Mouse (Mus musculus) kidney, embryonic 15.5 days (tissue): Measurements from ENCODE around the gene Btbd35f19. TPM values are rescaled to one million over a fixed set of nuclear protein-coding genes. Genes with fewer than 3 reads are reported as not detected.
"Not testable (repeated sequence)": the region's sequence is repeated elsewhere in the genome, so short reads cannot be mapped to it uniquely, and the experiment has no call there.

Source experiments
- ATAC-seq: fragments of 200-750 bp; cut with Nextera tagmentation; replicated peaks from 2 replicates; pipeline ENCODE4 v1.8.0; 2017; ENCODE audit warnings: moderate TSS enrichment; ENCODE audit not compliant: low FRiP score
- H3K27ac ChIP-seq: fragments of 300-500 bp; sonication (generic); 2 replicates; pipeline ENCODE4 v1.5.1; 2015; ENCODE audit warnings: mild to moderate bottlenecking, inconsistent platforms
- H3K27me3 ChIP-seq: fragments of 300-500 bp; sonication (generic); 2 replicates; pipeline ENCODE4 v1.6.1; 2015; ENCODE audit warnings: inconsistent platforms
- H3K36me3 ChIP-seq: fragments of 300-500 bp; sonication (generic); 2 replicates; pipeline ENCODE4 v1.6.1; 2015; ENCODE audit warnings: inconsistent platforms
- H3K4me1 ChIP-seq: fragments of 300-500 bp; sonication (generic); 2 replicates; pipeline ENCODE4 v1.6.1; 2015; ENCODE audit warnings: inconsistent platforms
- H3K4me2 ChIP-seq: fragments of 300-500 bp; sonication (generic); 2 replicates; pipeline ENCODE4 v1.6.1; 2015; ENCODE audit warnings: moderate library complexity, mild to moderate bottlenecking, inconsistent platforms
- H3K4me3 ChIP-seq: fragments of 300-500 bp; sonication (generic); replicated peaks from 2 replicates; pipeline ENCODE4 v1.5.1; 2015; ENCODE audit warnings: mild to moderate bottlenecking, inconsistent platforms
- H3K9ac ChIP-seq: fragments of 300-500 bp; sonication (generic); 2 replicates; pipeline ENCODE4 v1.6.1; 2015; ENCODE audit warnings: mild to moderate bottlenecking, inconsistent platforms
- H3K9me3 ChIP-seq: fragments of 300-500 bp; sonication (generic); replicated peaks from 2 replicates; pipeline ENCODE4 v1.6.1; 2016; ENCODE audit warnings: inconsistent platforms
- WGBS: fragments of 180-500 bp; shearing (Covaris S2); methylation state at CpG from one replicate; pipeline ENCODE4 v1.1.7; 2015; ENCODE audit warnings: mixed read lengths; 5-methylcytosine and 5-hydroxymethylcytosine counted together
- polyA plus RNA-seq: library from polyadenylated mRNA; unstranded; fragments of >200 nt; fragmentation: Nextera tagmentation; extraction: Ambion mirVana; gene quantifications from 2 replicates; pipeline ENCODE4 v1.2.1, GENCODE M21; 2015

Btbd35f19 gene
- not detected in 2 replicates for polyA plus RNA-seq

- H3K4me1 ChIP-seq, H3K4me2 ChIP-seq, H3K36me3 ChIP-seq, H3K9me3 ChIP-seq, H3K4me3 ChIP-seq, H3K27ac ChIP-seq, ATAC-seq, H3K9ac ChIP-seq, H3K27me3 ChIP-seq: not testable (repeated sequence)
- WGBS, result no CpG with 5 or more reads among the region's 4 CpGs
Observed at GRCm38 (mm10) chrX:31383818-31384217, at the start of gene Btbd35f19. Btbd35f19 (minus strand) TSS chrX:31383918.

- 71% methylated on average over 2 of the region's 4 CpGs for WGBS
- not testable (repeated sequence) for ATAC-seq, H3K9me3 ChIP-seq, H3K4me1 ChIP-seq, H3K9ac ChIP-seq, H3K36me3 ChIP-seq, H3K4me2 ChIP-seq, H3K4me3 ChIP-seq, H3K27me3 ChIP-seq, H3K27ac ChIP-seq
Observed at GRCm38 (mm10) chrX:31341924-31342323, 41.8 kb downstream of the Btbd35f19 start.

GRCm38 (mm10) chrX:31336154-31336553, 47.6 kb downstream of the Btbd35f19 start, which contains the start of gene Btbd35f26:
Btbd35f26 (plus strand) TSS chrX:31336454.
- H3K27ac ChIP-seq, H3K4me2 ChIP-seq, H3K27me3 ChIP-seq, H3K4me1 ChIP-seq, H3K9me3 ChIP-seq, ATAC-seq, H3K9ac ChIP-seq, H3K4me3 ChIP-seq, H3K36me3 ChIP-seq: not testable (repeated sequence)
- WGBS, result no CpG with 5 or more reads among the region's 4 CpGs

Other genes with a start within 250 kb of the Btbd35f19 start
- gene Spin2f, start 130.0 kb downstream of the Btbd35f19 start, polyA plus RNA-seq, result not detected in 2 replicates
- not detected in 2 replicates for gene Btbd35f26, start 47.5 kb downstream of the Btbd35f19 start, polyA plus RNA-seq
- not detected in 2 replicates for gene Gm21883, start 190.4 kb upstream of the Btbd35f19 start, polyA plus RNA-seq
- not detected in 2 replicates for gene Spin2e, start 235.0 kb upstream of the Btbd35f19 start, polyA plus RNA-seq